In genomic region chr17:34894801-34895530, GRCm38 (mm10) we compare ENCODE assay signal across 8 mouse cellular contexts. TPM values are rescaled to one million over a fixed set of nuclear protein-coding genes. Genes with fewer than 3 reads are reported as not detected.
DNase-seq lines count a peak whose midpoint lies in the region; ATAC-seq lines count a peak whose summit lies in the region.

No protein-coding gene starts in this region.

- DNase-seq in 416B (ENCODE audit: low read depth) (peak; percentile 38), R1 (ENCODE audit: low read depth, low spot score) (peak; percentile 55)
- DNase-seq in embryonic facial prominence, embryonic 11.5 days (ENCODE audit: low spot score), result peak; percentile 45
- DNase-seq in kidney, postnatal 10 days, result peak; percentile 77
- peak; percentile 48 to 53 for DNase-seq in lung, adult 18-20 months
- peak; percentile 50 for DNase-seq in ovary, postnatal 10 days (ENCODE audit: low spot score)

- H3K9ac ChIP-seq in embryonic facial prominence, embryonic 11.5 days (replicated peaks; ENCODE audit: low read length), result peak overlapping the region; percentile 97
- peak overlapping the region; percentile 94 for H3K9ac ChIP-seq in heart, embryonic 15.5 days

- peak overlapping the region; percentile 83 for H3K4me2 ChIP-seq in embryonic facial prominence, embryonic 11.5 days (ENCODE audit: low read depth, low read length)
- H3K4me2 ChIP-seq in heart, embryonic 15.5 days, result peak overlapping the region; percentile 97

- H3K27me3 ChIP-seq in embryonic facial prominence, embryonic 11.5 days (ENCODE audit: control insufficient read depth, insufficient read depth, low read length), result no peaks in the 10 kb centered on the region
- no peaks in the 10 kb centered on the region for H3K27me3 ChIP-seq in heart, embryonic 15.5 days

- H3K27ac ChIP-seq in embryonic facial prominence, embryonic 11.5 days (replicated peaks; ENCODE audit: low read depth, low read length), result peak overlapping the region; percentile 87
- H3K27ac ChIP-seq in heart, embryonic 15.5 days, result peak overlapping the region; percentile 88

- 10% methylated on average over 42 of the region's 51 CpGs for WGBS in embryonic facial prominence, embryonic 11.5 days
- WGBS in heart, embryonic 15.5 days, result 11% methylated on average over 50 of the region's 51 CpGs

- H3K4me1 ChIP-seq in embryonic facial prominence, embryonic 11.5 days (ENCODE audit: control insufficient read depth, insufficient read depth, low read length), result peaks cover 7% of the 10 kb centered on the region
- peaks cover 39% of the 10 kb centered on the region for H3K4me1 ChIP-seq in heart, embryonic 15.5 days (replicated peaks)

- ATAC-seq in embryonic facial prominence, embryonic 11.5 days (replicated peaks; ENCODE audit: insufficient number of reproducible peaks, low FRiP score, low TSS enrichment, low read depth), result no peak
- peak; percentile 3; the same call in 1 of the 2 replicates for ATAC-seq in heart, embryonic 15.5 days (replicated peaks; ENCODE audit: insufficient number of reproducible peaks, insufficient read depth, low FRiP score, low read depth)
- no peak for ATAC-seq in erythroid progenitor cell, adult 5-6 weeks (replicated peaks; ENCODE audit: low FRiP score, poor library complexity, severe bottlenecking)

- no peaks in the 10 kb centered on the region for H3K9me3 ChIP-seq in embryonic facial prominence, embryonic 11.5 days (replicated peaks; ENCODE audit: control insufficient read depth, low read length)
- no peaks in the 10 kb centered on the region for H3K9me3 ChIP-seq in heart, embryonic 15.5 days (replicated peaks)

- peaks cover 4% of the 10 kb centered on the region; the same call in 1 of the 2 replicates for H3K36me3 ChIP-seq in embryonic facial prominence, embryonic 11.5 days (replicated peaks; ENCODE audit: control insufficient read depth, insufficient read depth, low read depth, low read length)
- H3K36me3 ChIP-seq in heart, embryonic 15.5 days, result peaks cover 5% of the 10 kb centered on the region; the same call in 1 of the 2 replicates

- peak overlapping the region; percentile 91 for H3K4me3 ChIP-seq in embryonic facial prominence, embryonic 11.5 days (ENCODE audit: low read depth, low read length)
- H3K4me3 ChIP-seq in heart, embryonic 15.5 days, result peak overlapping the region; percentile 87

RNA-seq across cellular contexts. Expression of gene C2, which starts 3.1 kb away (rescaled TPM):
- polyA plus RNA-seq in embryonic facial prominence, embryonic 11.5 days (2014; fragmentation: Nextera tagmentation; extraction: Ambion mirVana), result 0.81 and 1.6 TPM in 2 replicates
- polyA plus RNA-seq in heart, embryonic 15.5 days (2015; fragmentation: Nextera tagmentation; extraction: Ambion mirVana), result 2.0 and 3.3 TPM in 2 replicates
- total RNA-seq in erythroid progenitor cell, adult 5-6 weeks (2015; ENCODE audit: low replicate concordance), result 15.5 and 23.5 TPM in 2 replicates
- 1.8 TPM in 1 of 2 replicates, not detected in the other for total RNA-seq in erythroid progenitor cell, adult 5-6 weeks (2017; ENCODE audit: low replicate concordance)

RNA-seq across cellular contexts. Expression of gene Ehmt2, which starts 3.3 kb away (rescaled TPM):
- 59.3 and 60.6 TPM in 2 replicates for polyA plus RNA-seq in embryonic facial prominence, embryonic 11.5 days (2014; fragmentation: Nextera tagmentation; extraction: Ambion mirVana)
- 31.7 and 48.8 TPM in 2 replicates for polyA plus RNA-seq in heart, embryonic 15.5 days (2015; fragmentation: Nextera tagmentation; extraction: Ambion mirVana)
- 15.1 and 28.5 TPM in 2 replicates for total RNA-seq in erythroid progenitor cell, adult 5-6 weeks (2015; ENCODE audit: low replicate concordance)
- total RNA-seq in erythroid progenitor cell, adult 5-6 weeks (2017; ENCODE audit: low replicate concordance), result 7.0 and 8.3 TPM in 2 replicates

RNA-seq across cellular contexts. Expression of gene Gm20547, which starts 13.1 kb away (rescaled TPM):
- not detected in 2 replicates for polyA plus RNA-seq in embryonic facial prominence, embryonic 11.5 days (2014; fragmentation: Nextera tagmentation; extraction: Ambion mirVana)
- polyA plus RNA-seq in heart, embryonic 15.5 days (2015; fragmentation: Nextera tagmentation; extraction: Ambion mirVana), result not detected in 2 replicates
- not detected in 2 replicates for total RNA-seq in erythroid progenitor cell, adult 5-6 weeks (2015; ENCODE audit: low replicate concordance)
- not detected in 2 replicates for total RNA-seq in erythroid progenitor cell, adult 5-6 weeks (2017; ENCODE audit: low replicate concordance)

RNA-seq across cellular contexts. Expression of gene Zbtb12, which starts 15.7 kb away (rescaled TPM):
- 1.6 and 2.0 TPM in 2 replicates for polyA plus RNA-seq in embryonic facial prominence, embryonic 11.5 days (2014; fragmentation: Nextera tagmentation; extraction: Ambion mirVana)
- polyA plus RNA-seq in heart, embryonic 15.5 days (2015; fragmentation: Nextera tagmentation; extraction: Ambion mirVana), result 1.1 and 1.8 TPM in 2 replicates
- not detected in 2 replicates for total RNA-seq in erythroid progenitor cell, adult 5-6 weeks (2015; ENCODE audit: low replicate concordance)
- 1.0 TPM in 1 of 2 replicates, not detected in the other for total RNA-seq in erythroid progenitor cell, adult 5-6 weeks (2017; ENCODE audit: low replicate concordance)

RNA-seq across cellular contexts. Expression of gene Slc44a4, which starts 19.3 kb away (rescaled TPM):
- 0.08 and 0.11 TPM in 2 replicates for polyA plus RNA-seq in embryonic facial prominence, embryonic 11.5 days (2014; fragmentation: Nextera tagmentation; extraction: Ambion mirVana)
- polyA plus RNA-seq in heart, embryonic 15.5 days (2015; fragmentation: Nextera tagmentation; extraction: Ambion mirVana), result 0.08 TPM in 1 of 2 replicates, not detected in the other
- not detected in 2 replicates for total RNA-seq in erythroid progenitor cell, adult 5-6 weeks (2015; ENCODE audit: low replicate concordance)
- not detected in 2 replicates for total RNA-seq in erythroid progenitor cell, adult 5-6 weeks (2017; ENCODE audit: low replicate concordance)
